Mouse (Mus musculus): ENCODE results near the gene Rnf113a2. TPM values are rescaled to one million over a fixed set of nuclear protein-coding genes. Genes with fewer than 3 reads are reported as not detected.

Rnf113a2 gene
- total and polyA plus RNA-seq, 2 experiments from 2014 or later, result 9.4 to 20.9 TPM

- no peaks in the 10 kb centered on the region; the same call in none of the 2 replicates for H3K36me3 ChIP-seq (replicated peaks; ENCODE audit: control insufficient read depth, insufficient read depth, low read length)
- H3K4me3 ChIP-seq (ENCODE audit: low read depth, low read length), result no peak overlapping the region
- no peak overlapping the region for H3K4me2 ChIP-seq (ENCODE audit: low read depth, low read length)
- H3K27me3 ChIP-seq (ENCODE audit: control insufficient read depth, insufficient read depth, low read length), result no peaks in the 10 kb centered on the region
- H3K4me1 ChIP-seq (ENCODE audit: control insufficient read depth, insufficient read depth), result peaks cover 6% of the 10 kb centered on the region
- no peak overlapping the region for H3K9ac ChIP-seq (replicated peaks; ENCODE audit: low read depth, low read length)
- no peak overlapping the region for H3K27ac ChIP-seq (ENCODE audit: low read depth)
- TF ChIP-seq EP300 (IDR thresholded peaks at IDR 0.05; ENCODE audit: low read depth), result no peak
- no peak for TF ChIP-seq CTCF (IDR thresholded peaks at IDR 0.05; ENCODE audit: low read depth)
- H3K9me3 ChIP-seq (replicated peaks; ENCODE audit: control insufficient read depth, low read length), result no peaks in the 10 kb centered on the region
- no peak for ATAC-seq (ENCODE audit: insufficient read depth, low read depth)
- 71% methylated on average over 5 of the region's 5 CpGs for WGBS
- DNase-seq (ENCODE audit: low spot score), result no peak
Observed at GRCm38 (mm10) chr12:84393847-84394246, 23.1 kb upstream of the Rnf113a2 start.

GRCm38 (mm10) chr12:84396947-84397679 is 19.9 kb upstream of the Rnf113a2 start:
- Histone ChIP-seq H3K27me3 (ENCODE audit: control insufficient read depth, insufficient read depth, low read length) (no peaks in the 10 kb centered on the region), H3K36me3 (replicated peaks; ENCODE audit: control insufficient read depth, insufficient read depth, low read length) (no peaks in the 10 kb centered on the region; the same call in 1 of the 2 replicates), H3K4me1 (ENCODE audit: control insufficient read depth, insufficient read depth) (no peaks in the 10 kb centered on the region), H3K9me3 (replicated peaks; ENCODE audit: control insufficient read depth, low read length) (no peaks in the 10 kb centered on the region), H3K9ac (replicated peaks; ENCODE audit: low read depth, low read length) (no peak overlapping the region), H3K4me2 (ENCODE audit: low read depth, low read length) (no peak overlapping the region), H3K4me3 (ENCODE audit: low read depth, low read length) (no peak overlapping the region), H3K27ac (ENCODE audit: low read depth) (no peak overlapping the region)
- no peak for TF ChIP-seq CTCF (IDR thresholded peaks at IDR 0.05; ENCODE audit: low read depth)
- TF ChIP-seq EP300 (IDR thresholded peaks at IDR 0.05; ENCODE audit: low read depth), result no peak
- DNase-seq (ENCODE audit: low spot score), result no peak
- WGBS, result 92% methylated on average over 14 of the region's 14 CpGs
- no peak for ATAC-seq (ENCODE audit: insufficient read depth, low read depth)

- DNase-seq (ENCODE audit: low spot score), result no peak
- Histone ChIP-seq H3K27me3 (ENCODE audit: control insufficient read depth, insufficient read depth, low read length) (no peaks in the 10 kb centered on the region), H3K9me3 (replicated peaks; ENCODE audit: control insufficient read depth, low read length) (no peaks in the 10 kb centered on the region), H3K4me2 (ENCODE audit: low read depth, low read length) (no peak overlapping the region), H3K9ac (replicated peaks; ENCODE audit: low read depth, low read length) (no peak overlapping the region), H3K27ac (ENCODE audit: low read depth) (no peak overlapping the region), H3K4me3 (ENCODE audit: low read depth, low read length) (no peak overlapping the region), H3K36me3 (replicated peaks; ENCODE audit: control insufficient read depth, insufficient read depth, low read length) (no peaks in the 10 kb centered on the region; the same call in 1 of the 2 replicates), H3K4me1 (ENCODE audit: control insufficient read depth, insufficient read depth) (no peaks in the 10 kb centered on the region)
- TF ChIP-seq EP300 (IDR thresholded peaks at IDR 0.05; ENCODE audit: low read depth) (no peak), CTCF (IDR thresholded peaks at IDR 0.05; ENCODE audit: low read depth) (no peak)
- no peak for ATAC-seq (ENCODE audit: insufficient read depth, low read depth)
Observed at GRCm38 (mm10) chr12:84397685-84398084, 19.3 kb upstream of the Rnf113a2 start.

GRCm38 (mm10) chr12:84398629-84399028 is 18.4 kb upstream of the Rnf113a2 start:
- no peak overlapping the region for H3K4me2 ChIP-seq (ENCODE audit: low read depth, low read length)
- no peaks in the 10 kb centered on the region; the same call in 1 of the 2 replicates for H3K36me3 ChIP-seq (replicated peaks; ENCODE audit: control insufficient read depth, insufficient read depth, low read length)
- no peaks in the 10 kb centered on the region for H3K9me3 ChIP-seq (replicated peaks; ENCODE audit: control insufficient read depth, low read length)
- H3K9ac ChIP-seq (replicated peaks; ENCODE audit: low read depth, low read length), result no peak overlapping the region
- DNase-seq (ENCODE audit: low spot score) (no peak), ATAC-seq (ENCODE audit: insufficient read depth, low read depth) (no peak)
- no peaks in the 10 kb centered on the region for H3K27me3 ChIP-seq (ENCODE audit: control insufficient read depth, insufficient read depth, low read length)
- 84% methylated on average over 5 of the region's 5 CpGs for WGBS
- no peak overlapping the region for H3K4me3 ChIP-seq (ENCODE audit: low read depth, low read length)
- TF ChIP-seq EP300 (IDR thresholded peaks at IDR 0.05; ENCODE audit: low read depth), result no peak
- no peak for TF ChIP-seq CTCF (IDR thresholded peaks at IDR 0.05; ENCODE audit: low read depth)
- no peak overlapping the region for H3K27ac ChIP-seq (ENCODE audit: low read depth)
- H3K4me1 ChIP-seq (ENCODE audit: control insufficient read depth, insufficient read depth), result no peaks in the 10 kb centered on the region

- Histone ChIP-seq H3K9me3 (replicated peaks; ENCODE audit: control insufficient read depth, low read length) (no peaks in the 10 kb centered on the region), H3K27ac (ENCODE audit: low read depth) (no peak overlapping the region), H3K36me3 (replicated peaks; ENCODE audit: control insufficient read depth, insufficient read depth, low read length) (no peaks in the 10 kb centered on the region), H3K4me2 (ENCODE audit: low read depth, low read length) (no peak overlapping the region), H3K27me3 (ENCODE audit: control insufficient read depth, insufficient read depth, low read length) (no peaks in the 10 kb centered on the region), H3K9ac (replicated peaks; ENCODE audit: low read depth, low read length) (no peak overlapping the region), H3K4me1 (ENCODE audit: control insufficient read depth, insufficient read depth) (no peaks in the 10 kb centered on the region), H3K4me3 (ENCODE audit: low read depth, low read length) (no peak overlapping the region)
- TF ChIP-seq EP300 (IDR thresholded peaks at IDR 0.05; ENCODE audit: low read depth) (no peak), CTCF (IDR thresholded peaks at IDR 0.05; ENCODE audit: low read depth) (no peak)
- DNase-seq (ENCODE audit: low spot score) (no peak), ATAC-seq (ENCODE audit: insufficient read depth, low read depth) (no peak)
- WGBS, result 85% methylated on average over 9 of the region's 9 CpGs
Observed at GRCm38 (mm10) chr12:84399135-84399534, 17.9 kb upstream of the Rnf113a2 start.

- H3K36me3 ChIP-seq (replicated peaks; ENCODE audit: control insufficient read depth, insufficient read depth, low read length), result no peaks in the 10 kb centered on the region
- H3K9ac ChIP-seq (replicated peaks; ENCODE audit: low read depth, low read length), result no peak overlapping the region
- DNase-seq (ENCODE audit: low spot score) (no peak), ATAC-seq (ENCODE audit: insufficient read depth, low read depth) (no peak)
- no peak for TF ChIP-seq EP300 (IDR thresholded peaks at IDR 0.05; ENCODE audit: low read depth)
- no peak for TF ChIP-seq CTCF (IDR thresholded peaks at IDR 0.05; ENCODE audit: low read depth)
- 66% methylated on average over 9 of the region's 9 CpGs for WGBS
- no peak overlapping the region for H3K27ac ChIP-seq (ENCODE audit: low read depth)
- no peak overlapping the region for H3K4me3 ChIP-seq (ENCODE audit: low read depth, low read length)
- no peaks in the 10 kb centered on the region for H3K9me3 ChIP-seq (replicated peaks; ENCODE audit: control insufficient read depth, low read length)
- no peak overlapping the region for H3K4me2 ChIP-seq (ENCODE audit: low read depth, low read length)
- no peaks in the 10 kb centered on the region for H3K4me1 ChIP-seq (ENCODE audit: control insufficient read depth, insufficient read depth)
- no peaks in the 10 kb centered on the region for H3K27me3 ChIP-seq (ENCODE audit: control insufficient read depth, insufficient read depth, low read length)
Observed at GRCm38 (mm10) chr12:84399663-84400062, 17.3 kb upstream of the Rnf113a2 start.

All from heart, postnatal 0 days (tissue).